ENCODE assay signal across 25 mouse cellular contexts in the genomic region with DNA sequence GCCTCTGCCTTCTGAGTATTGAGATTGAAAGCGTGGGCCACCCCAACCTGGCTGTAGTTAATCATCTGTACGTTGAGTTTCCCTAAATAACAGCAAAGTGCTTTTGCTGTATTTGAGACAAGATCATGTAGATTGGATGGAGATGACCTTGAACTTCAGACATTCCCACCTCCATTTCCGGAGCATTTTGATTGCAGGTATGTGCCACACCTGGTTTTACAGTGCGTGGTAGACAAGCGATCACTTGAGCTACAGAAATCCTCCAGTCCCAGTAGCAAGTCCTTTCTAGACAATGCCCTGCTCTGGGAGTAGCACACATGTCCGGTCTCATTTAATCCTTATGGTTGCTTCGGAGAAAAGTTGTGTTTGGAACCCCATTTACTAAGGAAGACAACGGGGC. TPM values are rescaled to one million over a fixed set of nuclear protein-coding genes. Genes with fewer than 3 reads are reported as not detected.
DNase-seq lines count a peak whose midpoint lies in the region; ATAC-seq and TF ChIP-seq lines count a peak whose summit lies in the region.
"Had no signal": no experiment of that assay in that cellular context is flagged by ENCODE, and none has a peak within 500 bp of the region (broad histone marks: within the 10 kb centered on the region; RNA-seq: fewer than 3 reads in every experiment).

No protein-coding gene starts in this region.

- ATAC-seq in kidney, postnatal 0 days (replicated peaks; ENCODE audit: low FRiP score, low read depth) = no peak
- ATAC-seq in kidney, embryonic 14.5 days (ENCODE audit: low FRiP score, low TSS enrichment) = no peak
- no peak for ATAC-seq in liver, embryonic 13.5 days (ENCODE audit: low read depth)
- ATAC-seq in megakaryocyte-erythroid progenitor cell, adult 5-6 weeks (replicated peaks; ENCODE audit: low FRiP score, low TSS enrichment, poor library complexity, severe bottlenecking) = no peak
- ATAC-seq: forebrain, embryonic 13.5 days had no signal

- H3K27ac ChIP-seq in kidney, postnatal 0 days = peak overlapping the region; percentile 66; the same call in 1 of the 2 replicates
- H3K27ac ChIP-seq in kidney, embryonic 14.5 days (ENCODE audit: low read depth, low read length) = no peak overlapping the region
- H3K27ac ChIP-seq in liver, embryonic 13.5 days = no peak overlapping the region
- H3K27ac ChIP-seq: forebrain, embryonic 13.5 days; heart, adult 2 months; heart, embryonic 13.5 days; hindbrain, embryonic 12.5 days; limb, embryonic 13.5 days; lung, embryonic 15.5 days; stomach, embryonic 15.5 days had no signal

- 91% methylated on average over 8 of the region's 8 CpGs for WGBS in kidney, postnatal 0 days
- 89% methylated on average over 8 of the region's 8 CpGs for WGBS in kidney, embryonic 14.5 days
- 77% methylated on average over 8 of the region's 8 CpGs for WGBS in liver, embryonic 13.5 days (ENCODE audit: insufficient replicate concordance)

- H3K4me1 ChIP-seq in kidney, postnatal 0 days (replicated peaks; ENCODE audit: insufficient read depth, low read length) = 0 out of 2 replicates have a peak, but pooled peaks cover 3% of the 10 kb centered on the region
- H3K4me1 ChIP-seq in kidney, embryonic 14.5 days (ENCODE audit: control insufficient read depth, insufficient read depth, low read length) = no peaks in the 10 kb centered on the region
- peaks cover 20% of the 10 kb centered on the region for H3K4me1 ChIP-seq in liver, embryonic 13.5 days (replicated peaks)
- H3K4me1 ChIP-seq: forebrain, embryonic 13.5 days; heart, embryonic 13.5 days; hindbrain, embryonic 12.5 days; limb, embryonic 13.5 days had no signal

- no peak for TF ChIP-seq CTCF in kidney, postnatal 0 days (IDR thresholded peaks at IDR 0.05; ENCODE audit: low read depth)

- H3K4me2 ChIP-seq in kidney, postnatal 0 days (ENCODE audit: low read length) = no peak overlapping the region
- H3K4me2 ChIP-seq in kidney, embryonic 14.5 days (replicated peaks; ENCODE audit: low read depth, low read length) = no peak overlapping the region
- H3K4me2 ChIP-seq in liver, embryonic 13.5 days = peak overlapping the region; percentile 44
- H3K4me2 ChIP-seq: forebrain, embryonic 13.5 days; heart, embryonic 13.5 days; hindbrain, embryonic 12.5 days; limb, embryonic 13.5 days; lung, embryonic 15.5 days; midbrain, embryonic 11.5 days; stomach, embryonic 15.5 days had no signal

- H3K9me3 ChIP-seq in kidney, postnatal 0 days (replicated peaks; ENCODE audit: low read length) = no peaks in the 10 kb centered on the region
- no peaks in the 10 kb centered on the region for H3K9me3 ChIP-seq in kidney, embryonic 14.5 days (ENCODE audit: control insufficient read depth, low read length)
- H3K9me3 ChIP-seq in liver, embryonic 13.5 days (replicated peaks) = no peaks in the 10 kb centered on the region
- H3K9me3 ChIP-seq: forebrain, embryonic 13.5 days; heart, embryonic 13.5 days; hindbrain, embryonic 12.5 days; limb, embryonic 13.5 days; lung, embryonic 15.5 days; stomach, embryonic 15.5 days had no signal

- no peak for DNase-seq in kidney, postnatal 0 days (ENCODE audit: low spot score)
- peak; percentile 77 for DNase-seq in ZHBTc4 (ENCODE audit: low read depth, low spot score)
- DNase-seq in liver, embryonic 13.5 days = no peak
- no peak for DNase-seq in testis, postnatal 10 days (ENCODE audit: low spot score)
- no peak for DNase-seq in spleen, adult 18-20 months
- DNase-seq: adrenal gland, postnatal 36 days; cerebellum, adult 9-10 months; gastrocnemius, postnatal 36 days; heart, adult 2 months; heart, postnatal 14 days; kidney, postnatal 10 days; layer of hippocampus, postnatal 36 days; lung, postnatal 4 days; thymus, adult 18-20 months had no signal

- H3K9ac ChIP-seq in kidney, postnatal 0 days (ENCODE audit: low read depth, low read length) = no peak overlapping the region
- H3K9ac ChIP-seq in kidney, embryonic 14.5 days (ENCODE audit: low read depth, low read length) = no peak overlapping the region
- no peak overlapping the region; the same call in 1 of the 2 replicates for H3K9ac ChIP-seq in liver, embryonic 13.5 days
- H3K9ac ChIP-seq: forebrain, embryonic 13.5 days; heart, embryonic 13.5 days; hindbrain, embryonic 12.5 days; limb, embryonic 13.5 days; lung, embryonic 15.5 days; stomach, embryonic 15.5 days had no signal

- no peak overlapping the region for H3K4me3 ChIP-seq in kidney, postnatal 0 days (replicated peaks; ENCODE audit: low read depth, low read length)
- no peak overlapping the region for H3K4me3 ChIP-seq in kidney, embryonic 14.5 days (ENCODE audit: low read length)
- 0 out of 2 replicates have a peak overlapping the region, but pooled peaks have one; percentile 27 for H3K4me3 ChIP-seq in liver, embryonic 13.5 days (replicated peaks)
- H3K4me3 ChIP-seq: forebrain, embryonic 13.5 days; heart, adult 2 months; heart, embryonic 13.5 days; hindbrain, embryonic 12.5 days; limb, embryonic 13.5 days; lung, embryonic 15.5 days; stomach, embryonic 15.5 days had no signal

- H3K36me3 ChIP-seq in kidney, postnatal 0 days (ENCODE audit: insufficient read depth, low read length) = peaks cover 34% of the 10 kb centered on the region
- peaks cover 52% of the 10 kb centered on the region for H3K36me3 ChIP-seq in kidney, embryonic 14.5 days (ENCODE audit: control insufficient read depth, insufficient read depth, low read length)
- H3K36me3 ChIP-seq in liver, embryonic 13.5 days = peaks cover 55% of the 10 kb centered on the region

- no peaks in the 10 kb centered on the region for H3K27me3 ChIP-seq in kidney, postnatal 0 days (ENCODE audit: insufficient read depth, low read length)
- H3K27me3 ChIP-seq in kidney, embryonic 14.5 days (ENCODE audit: control insufficient read depth, insufficient read depth, low read length) = no peaks in the 10 kb centered on the region
- no peaks in the 10 kb centered on the region for H3K27me3 ChIP-seq in liver, embryonic 13.5 days
- H3K27me3 ChIP-seq: forebrain, embryonic 13.5 days; heart, embryonic 13.5 days; hindbrain, embryonic 12.5 days; limb, embryonic 13.5 days; lung, embryonic 15.5 days; stomach, embryonic 15.5 days had no signal

RNA-seq across cellular contexts. Expression of gene Fpgs, which starts 0.9 kb away (rescaled TPM):
- 36.1 and 36.2 TPM in 2 replicates for polyA plus RNA-seq in kidney, postnatal 0 days (2015; fragmentation: Nextera tagmentation; extraction: Ambion mirVana)
- 27.1 and 33.2 TPM in 2 replicates for polyA plus RNA-seq in kidney, embryonic 14.5 days (2014; fragmentation: Nextera tagmentation; extraction: Ambion mirVana)
- polyA plus RNA-seq in liver, embryonic 13.5 days (2015; fragmentation: Nextera tagmentation; extraction: Ambion mirVana) = 31.1 and 32.9 TPM in 2 replicates
- 94.2 and 96.1 TPM in 2 replicates for total RNA-seq in megakaryocyte-erythroid progenitor cell, adult 5-6 weeks (2014; fragmentation: Nextera tagmentation)
- total RNA-seq in megakaryocyte-erythroid progenitor cell, adult 5-6 weeks (2017) = 45.7 and 66.1 TPM in 2 replicates

RNA-seq across cellular contexts. Expression of gene Cdk9, which starts 9.8 kb away (rescaled TPM):
- polyA plus RNA-seq in kidney, postnatal 0 days (2015; fragmentation: Nextera tagmentation; extraction: Ambion mirVana) = 87.4 and 90.6 TPM in 2 replicates
- 105 and 106 TPM in 2 replicates for polyA plus RNA-seq in kidney, embryonic 14.5 days (2014; fragmentation: Nextera tagmentation; extraction: Ambion mirVana)
- polyA plus RNA-seq in liver, embryonic 13.5 days (2015; fragmentation: Nextera tagmentation; extraction: Ambion mirVana) = 60.4 TPM in 2 replicates
- 95.7 and 133 TPM in 2 replicates for total RNA-seq in megakaryocyte-erythroid progenitor cell, adult 5-6 weeks (2014; fragmentation: Nextera tagmentation)
- 29.6 and 46.5 TPM in 2 replicates for total RNA-seq in megakaryocyte-erythroid progenitor cell, adult 5-6 weeks (2017)

RNA-seq across cellular contexts. Expression of gene Sh2d3c, which starts 17.8 kb away (rescaled TPM):
- polyA plus RNA-seq in kidney, postnatal 0 days (2015; fragmentation: Nextera tagmentation; extraction: Ambion mirVana) = 31.1 and 31.3 TPM in 2 replicates
- 19.8 and 25.4 TPM in 2 replicates for polyA plus RNA-seq in kidney, embryonic 14.5 days (2014; fragmentation: Nextera tagmentation; extraction: Ambion mirVana)
- polyA plus RNA-seq in liver, embryonic 13.5 days (2015; fragmentation: Nextera tagmentation; extraction: Ambion mirVana) = 5.4 and 5.6 TPM in 2 replicates
- 2.5 and 5.4 TPM in 2 replicates for total RNA-seq in megakaryocyte-erythroid progenitor cell, adult 5-6 weeks (2014; fragmentation: Nextera tagmentation)
- total RNA-seq in megakaryocyte-erythroid progenitor cell, adult 5-6 weeks (2017) = 1.1 and 1.4 TPM in 2 replicates

RNA-seq across cellular contexts. Expression of gene 6330409D20Rik, which starts 37.8 kb away (rescaled TPM):
- 0.11 TPM in 1 of 2 replicates, not detected in the other for polyA plus RNA-seq in kidney, postnatal 0 days (2015; fragmentation: Nextera tagmentation; extraction: Ambion mirVana)
- polyA plus RNA-seq in kidney, embryonic 14.5 days (2014; fragmentation: Nextera tagmentation; extraction: Ambion mirVana) = not detected in 2 replicates
- polyA plus RNA-seq in liver, embryonic 13.5 days (2015; fragmentation: Nextera tagmentation; extraction: Ambion mirVana) = 0.15 TPM in 1 of 2 replicates, not detected in the other
- total RNA-seq in megakaryocyte-erythroid progenitor cell, adult 5-6 weeks (2014; fragmentation: Nextera tagmentation) = not detected in 2 replicates
- total RNA-seq in megakaryocyte-erythroid progenitor cell, adult 5-6 weeks (2017) = not detected in 2 replicates
- total RNA-seq: adrenal gland, postnatal 36 days; gastrocnemius, adult 18-20 months; gastrocnemius, postnatal 36 days; heart, adult 2 months; heart, postnatal 14 days had no signal
- polyA plus RNA-seq: heart, adult 2 months; urinary bladder, adult 2 months had no signal

RNA-seq across cellular contexts. Expression of gene Tor2a, which starts 54.0 kb away (rescaled TPM):
- polyA plus RNA-seq in kidney, postnatal 0 days (2015; fragmentation: Nextera tagmentation; extraction: Ambion mirVana) = 74.9 and 79.4 TPM in 2 replicates
- 75.6 and 76.8 TPM in 2 replicates for polyA plus RNA-seq in kidney, embryonic 14.5 days (2014; fragmentation: Nextera tagmentation; extraction: Ambion mirVana)
- 30.1 TPM in 2 replicates for polyA plus RNA-seq in liver, embryonic 13.5 days (2015; fragmentation: Nextera tagmentation; extraction: Ambion mirVana)
- total RNA-seq in megakaryocyte-erythroid progenitor cell, adult 5-6 weeks (2014; fragmentation: Nextera tagmentation) = 29.8 and 30.9 TPM in 2 replicates
- total RNA-seq in megakaryocyte-erythroid progenitor cell, adult 5-6 weeks (2017) = 17.1 and 17.4 TPM in 2 replicates
